Mouse (Mus musculus) gastrocnemius, postnatal 25 days (tissue): ENCODE measurements around the gene Lamp1. TPM values are rescaled to one million over a fixed set of nuclear protein-coding genes. Genes with fewer than 3 reads are reported as not detected.

ENCODE experiments used
- DNase-seq: peaks from one replicate; pipeline ENCODE4 v3.0.0; 2022
- total RNA-seq, 2 experiments: library from RNA; stranded (reverse); gene quantifications; 1 replicate in 1 of 2; 2 replicates in 1 of 2; pipeline ENCODE4 v1.2.3; 2021

The Lamp1 gene
- total RNA-seq, 2 experiments from 2014 or later = 294 to 322 TPM

- DNase-seq = no peak
Observed at GRCm38 (mm10) chr8:13162098-13162497, 3.1 kb downstream of the Lamp1 start.

- no peak for DNase-seq
Observed at GRCm38 (mm10) chr8:13163563-13163962, 4.6 kb downstream of the Lamp1 start.

GRCm38 (mm10) chr8:13164361-13164760, 5.4 kb downstream of the Lamp1 start:
- DNase-seq = no peak

GRCm38 (mm10) chr8:13170510-13170909, 11.5 kb downstream of the Lamp1 start:
- no peak for DNase-seq

GRCm38 (mm10) chr8:13174305-13174704, 15.3 kb downstream of the Lamp1 start:
- DNase-seq = no peak

- no peak for DNase-seq
Observed at GRCm38 (mm10) chr8:13174811-13175210, 15.8 kb downstream of the Lamp1 start.

GRCm38 (mm10) chr8:13175650-13176049, 16.7 kb downstream of the Lamp1 start:
- DNase-seq = no peak

GRCm38 (mm10) chr8:13177173-13177852, 18.4 kb downstream of the Lamp1 start:
- DNase-seq = no peak

- DNase-seq = no peak
Observed at GRCm38 (mm10) chr8:13178137-13178536, 19.2 kb downstream of the Lamp1 start.

GRCm38 (mm10) chr8:13179482-13179881, 20.5 kb downstream of the Lamp1 start:
- no peak for DNase-seq

- DNase-seq = no peak
Observed at GRCm38 (mm10) chr8:13179948-13180347, 21.0 kb downstream of the Lamp1 start.

GRCm38 (mm10) chr8:13180408-13180807, 21.4 kb downstream of the Lamp1 start:
- no peak for DNase-seq

GRCm38 (mm10) chr8:13180911-13181690, 22.1 kb downstream of the Lamp1 start:
- DNase-seq = peak; percentile 30

GRCm38 (mm10) chr8:13181691-13181976, 22.7 kb downstream of the Lamp1 start:
- no peak for DNase-seq

GRCm38 (mm10) chr8:13186819-13187218, 27.9 kb downstream of the Lamp1 start:
- DNase-seq = no peak

- DNase-seq = peak; percentile 56
Observed at GRCm38 (mm10) chr8:13187229-13187628, 28.3 kb downstream of the Lamp1 start.

- DNase-seq = no peak
Observed at GRCm38 (mm10) chr8:13187638-13188037, 28.7 kb downstream of the Lamp1 start.

- no peak for DNase-seq
Observed at GRCm38 (mm10) chr8:13188052-13188555, 29.1 kb downstream of the Lamp1 start.

GRCm38 (mm10) chr8:13188857-13189256, 29.9 kb downstream of the Lamp1 start:
- DNase-seq = no peak

GRCm38 (mm10) chr8:13190235-13190634, 31.3 kb downstream of the Lamp1 start:
- DNase-seq = no peak

GRCm38 (mm10) chr8:13194818-13195217, 35.9 kb downstream of the Lamp1 start:
- DNase-seq = no peak

- no peak for DNase-seq
Observed at GRCm38 (mm10) chr8:13197493-13197892, 38.5 kb downstream of the Lamp1 start.

GRCm38 (mm10) chr8:13199385-13200061, 40.6 kb downstream of the Lamp1 start:
- no peak for DNase-seq
